Mouse (Mus musculus) lung, postnatal 0 days (tissue): ENCODE measurements around the gene Ulk3.

Experiments
- CTCF ChIP-seq: IDR thresholded peaks from 2 replicates; pipeline ENCODE4 v1.5.1; 2016; ENCODE audit warnings: antibody characterized with exemption, mild to moderate bottlenecking
- EP300 ChIP-seq: IDR thresholded peaks from 2 replicates; pipeline ENCODE4 v1.6.1; 2016; ENCODE audit warnings: antibody characterized with exemption, mild to moderate bottlenecking, control low read depth

- TF ChIP-seq CTCF (peak; percentile 57), EP300 (no peak)
Measured at GRCm38 (mm10) chr9:57589224-57590126, at the start of gene Ulk3.
